Mouse (Mus musculus) limb, embryonic 14.5 days (tissue): ENCODE measurements around the gene Zfp786. TPM values are rescaled to one million over a fixed set of nuclear protein-coding genes. Genes with fewer than 3 reads are reported as not detected.
A peak's percentile ranks its signal among the peaks of the same experiment; 100 is the strongest.

Experiments
- ATAC-seq: fragments of 200-750 bp; cut with Nextera tagmentation; 2 replicates; pipeline ENCODE4 v1.8.0; 2017; ENCODE audit warnings: low read depth, moderate number of reproducible peaks, moderate TSS enrichment; ENCODE audit not compliant: low FRiP score
- DNase-seq: peaks from one replicate; pipeline ENCODE4 v3.0.0-alpha.2; 2015; ENCODE audit warnings: low spot score
- H3K27ac ChIP-seq: fragments of 300-500 bp; sonication (generic); replicated peaks from 2 replicates; pipeline ENCODE4 v1.5.1; 2014; ENCODE audit warnings: low read depth, mild to moderate bottlenecking, low read length, moderate library complexity, mixed read lengths
- H3K27me3 ChIP-seq: fragments of 300-500 bp; sonication (generic); 2 replicates; pipeline ENCODE4 v1.6.1; 2014; ENCODE audit warnings: low read length, mixed read lengths; ENCODE audit not compliant: control insufficient read depth, insufficient read depth
- H3K36me3 ChIP-seq: fragments of 300-500 bp; sonication (generic); 2 replicates; pipeline ENCODE4 v1.6.1; 2014; ENCODE audit warnings: mild to moderate bottlenecking, low read length, moderate library complexity, mixed read lengths; ENCODE audit not compliant: control insufficient read depth, insufficient read depth
- H3K4me1 ChIP-seq: fragments of 300-500 bp; sonication (generic); 2 replicates; pipeline ENCODE4 v1.6.1; 2014; ENCODE audit warnings: antibody characterized with exemption, low read length, mixed read lengths; ENCODE audit not compliant: control insufficient read depth, insufficient read depth
- H3K4me2 ChIP-seq: fragments of 300-500 bp; sonication (generic); replicated peaks from 2 replicates; pipeline ENCODE4 v1.6.1; 2014; ENCODE audit warnings: low read depth, mild to moderate bottlenecking, low read length, moderate library complexity; ENCODE audit not compliant: severe bottlenecking
- H3K4me3 ChIP-seq: fragments of 300-500 bp; sonication (generic); replicated peaks from 2 replicates; pipeline ENCODE4 v1.5.1; 2014; ENCODE audit warnings: low read length
- H3K9ac ChIP-seq: fragments of 300-500 bp; sonication (generic); 2 replicates; pipeline ENCODE4 v1.6.1; 2014; ENCODE audit warnings: mild to moderate bottlenecking, low read depth, low read length, moderate library complexity; ENCODE audit not compliant: severe bottlenecking
- H3K9me3 ChIP-seq: fragments of 300-500 bp; sonication (generic); 2 replicates; pipeline ENCODE4 v1.6.1; 2016; ENCODE audit warnings: low read length; ENCODE audit not compliant: control insufficient read depth
- POLR2A ChIP-seq: fragments of 200-500 bp; IDR thresholded peaks from 2 replicates; pipeline ENCODE4 v1.8.0; 2012; ENCODE audit warnings: inconsistent platforms, mild to moderate bottlenecking, moderate library complexity, borderline replicate concordance; ENCODE audit not compliant: insufficient read depth, insufficient read length; ENCODE audit errors: extremely low read depth
- WGBS: fragments of 180-500 bp; shearing (Covaris S2); extraction: QIAGEN DNeasy Blood & Tissue Kit; methylation state at CpG from one replicate; pipeline ENCODE4 v1.1.7; 2014; 5-methylcytosine and 5-hydroxymethylcytosine counted together
- polyA plus RNA-seq, 2 experiments: library from polyadenylated mRNA; depleted of rRNA in 1 of 2; stranded (reverse) in 1 of 2; unstranded in 1 of 2; fragments of >200 nt; fragmentation: Nextera tagmentation in 1 of 2; extraction: Ambion mirVana in 1 of 2; gene quantifications; 2 replicates each; pipeline versions ENCODE4 v1.2.1 to v1.2.3; 2012 to 2014

The Zfp786 gene
- 1.8 and 2.0 TPM in 2 replicates for polyA plus RNA-seq (2012; rRNA removed)
- 2.9 and 3.7 TPM in 2 replicates for polyA plus RNA-seq (2014; fragmentation: Nextera tagmentation; extraction: Ambion mirVana)

DNA sequence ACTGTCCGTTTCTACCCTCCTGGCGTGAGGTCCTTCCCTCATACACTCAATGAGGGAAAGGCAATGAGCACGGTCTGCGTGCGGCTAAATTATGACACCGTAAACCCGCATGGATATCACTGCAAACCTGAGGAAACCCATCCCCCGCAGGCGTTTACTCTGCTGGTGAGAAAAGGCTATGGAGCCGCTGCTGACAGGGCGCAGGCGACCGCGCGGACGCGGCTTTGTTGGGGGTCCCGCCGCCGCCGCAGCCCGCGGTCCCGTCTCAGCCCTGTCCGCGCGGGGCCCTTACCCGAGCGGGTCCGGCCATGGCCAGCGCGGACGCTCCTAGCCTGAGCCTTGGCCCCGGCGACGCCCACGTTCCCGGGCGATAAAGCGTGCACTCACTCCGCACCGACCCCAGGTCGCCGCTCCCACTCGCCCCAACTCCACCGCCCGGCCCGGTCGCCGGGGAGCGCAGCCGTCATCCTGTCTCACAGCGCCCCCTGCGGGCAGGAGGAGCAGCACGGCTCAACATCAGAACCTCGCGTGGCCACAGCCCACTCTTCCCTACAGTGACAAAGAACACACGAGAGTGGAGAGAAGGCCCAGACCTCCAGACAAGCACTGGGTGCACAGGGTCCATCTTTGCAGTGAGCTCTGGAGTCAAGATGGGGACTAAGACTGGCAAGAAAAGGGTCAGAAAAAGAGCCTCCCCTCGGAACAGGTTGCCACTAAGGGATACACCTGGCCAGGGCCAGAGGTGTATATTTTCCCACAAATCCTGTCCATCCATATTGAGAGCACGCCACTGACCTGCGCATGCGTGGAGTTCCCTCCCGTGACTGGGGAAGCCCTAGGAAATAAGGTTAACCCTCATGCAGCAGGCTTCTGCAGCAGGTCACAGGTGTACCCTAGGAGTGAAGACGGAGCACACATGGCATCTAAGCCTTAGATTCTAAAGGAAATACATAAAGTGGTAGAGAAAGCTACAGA is at the start of gene Zfp786:
Gene Zfp786, minus strand, starts transcription at position 764 of the 975 bp plus-strand sequence.
- Histone ChIP-seq H3K27me3 (no peaks in the 10 kb centered on the region), H3K36me3 (no peaks in the 10 kb centered on the region), H3K4me2 (peak within 1 kb of the TSS; percentile 55), H3K4me3 (peak within 1 kb of the TSS; percentile 82), H3K4me1 (peaks cover 8% of the 10 kb centered on the region; the same call in 1 of the 2 replicates), H3K9ac (peak within 1 kb of the TSS; percentile 88), H3K27ac (peak within 1 kb of the TSS; percentile 74), H3K9me3 (no peaks in the 10 kb centered on the region)
- TF ChIP-seq POLR2A, result peak; percentile 30; the same call in 1 of the 2 replicates
- WGBS, result 2% methylated on average over 43 of the region's 64 CpGs
- ATAC-seq, result peak; percentile 92
- peak; percentile 86 for DNase-seq

DNA sequence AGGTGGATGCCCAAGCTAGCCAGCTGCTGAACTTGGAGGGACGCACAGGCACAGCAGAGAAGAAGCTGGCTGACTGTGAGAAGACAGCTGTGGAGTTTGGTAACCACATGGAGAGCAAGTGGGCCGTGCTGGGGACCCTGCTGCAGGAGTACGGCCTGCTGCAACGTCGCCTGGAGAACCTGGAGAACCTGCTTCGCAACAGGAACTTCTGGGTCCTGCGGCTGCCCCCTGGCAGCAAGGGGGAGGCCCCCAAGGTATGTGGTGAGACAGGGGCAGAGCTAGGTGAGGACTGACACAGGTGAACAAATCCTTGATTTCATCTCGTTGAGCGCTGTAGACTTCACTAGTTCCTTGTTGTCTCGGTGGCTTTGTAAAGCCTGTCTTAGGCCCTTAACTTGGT is 49.5 kb upstream of the Zfp786 start:
- DNase-seq, result no peak
- no peak for ATAC-seq
- H3K36me3 ChIP-seq, result peaks cover 59% of the 10 kb centered on the region
- no peak overlapping the region for H3K4me2 ChIP-seq
- no peak overlapping the region for H3K4me3 ChIP-seq
- H3K27ac ChIP-seq, result no peak overlapping the region
- no peak overlapping the region for H3K9ac ChIP-seq
- no peaks in the 10 kb centered on the region for H3K27me3 ChIP-seq
- 73% methylated on average over 10 of the region's 10 CpGs for WGBS
- H3K4me1 ChIP-seq, result peaks cover 11% of the 10 kb centered on the region
- H3K9me3 ChIP-seq, result no peaks in the 10 kb centered on the region
- no peak for TF ChIP-seq POLR2A

DNA sequence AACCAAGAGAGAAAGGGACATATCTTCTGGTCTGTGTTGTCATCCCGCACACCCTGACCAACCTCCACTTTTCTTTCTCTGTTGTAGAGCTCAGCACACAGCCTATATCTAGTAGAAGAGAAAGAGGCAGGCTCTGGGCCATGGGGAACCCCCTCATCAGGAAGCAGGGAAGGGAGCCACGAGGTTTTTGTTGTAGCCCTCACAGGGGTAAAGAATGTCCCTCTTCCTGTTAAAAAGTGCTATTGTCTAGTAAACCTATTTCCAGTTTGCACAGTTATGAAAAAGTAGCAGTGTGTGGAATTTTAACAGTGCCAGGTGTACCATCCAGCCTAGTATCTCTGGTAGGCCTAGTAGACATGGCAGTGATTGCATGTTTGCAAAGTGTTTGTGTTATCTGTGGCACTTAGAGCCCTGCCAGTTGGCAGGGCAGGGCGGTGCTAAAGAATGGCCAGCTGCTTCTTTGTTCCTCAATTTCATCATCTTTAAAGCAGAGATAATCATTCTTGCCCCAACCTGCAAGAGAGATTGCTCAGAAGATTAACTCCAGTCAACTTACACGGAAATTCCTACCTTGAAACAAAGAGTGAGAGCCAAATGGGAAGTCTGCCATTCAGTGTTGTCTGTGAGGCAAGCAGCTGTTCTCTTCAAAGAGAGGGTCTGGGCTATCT is 48.5 kb upstream of the Zfp786 start:
- WGBS, result 60% methylated on average over 4 of the region's 4 CpGs
- H3K4me3 ChIP-seq, result peak overlapping the region; percentile 87
- peaks cover 50% of the 10 kb centered on the region for H3K36me3 ChIP-seq
- ATAC-seq, result no peak
- H3K27ac ChIP-seq, result no peak overlapping the region
- peaks cover 11% of the 10 kb centered on the region for H3K4me1 ChIP-seq
- H3K4me2 ChIP-seq, result peak overlapping the region; percentile 93
- peak overlapping the region; percentile 90 for H3K9ac ChIP-seq
- no peaks in the 10 kb centered on the region for H3K27me3 ChIP-seq
- H3K9me3 ChIP-seq, result no peaks in the 10 kb centered on the region
- DNase-seq, result no peak
- TF ChIP-seq POLR2A, result no peak

DNA sequence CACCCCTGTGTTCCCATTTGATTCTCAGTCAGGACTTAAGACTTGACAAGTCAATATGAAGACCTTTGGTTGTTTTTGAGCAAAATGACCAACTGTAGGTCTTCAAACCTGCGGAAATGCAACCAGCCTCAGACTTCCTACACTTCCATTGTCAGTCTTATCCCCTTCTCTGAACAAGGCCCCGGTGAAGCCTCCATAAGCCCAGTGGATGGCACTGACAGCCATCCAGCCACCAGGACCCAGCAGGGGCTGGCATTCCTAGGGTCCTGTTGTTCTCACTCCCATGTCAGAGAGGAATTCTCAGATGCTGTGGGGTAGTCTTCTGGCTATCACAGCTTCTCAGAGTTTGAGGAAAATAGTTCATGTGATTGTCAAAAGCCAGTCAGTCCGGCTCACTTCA is 47.9 kb upstream of the Zfp786 start:
- Histone ChIP-seq H3K9ac (peak overlapping the region; percentile 90), H3K27ac (peak overlapping the region; percentile 94; the same call in 1 of the 2 replicates), H3K36me3 (peaks cover 44% of the 10 kb centered on the region), H3K27me3 (no peaks in the 10 kb centered on the region), H3K4me2 (peak overlapping the region; percentile 93), H3K9me3 (no peaks in the 10 kb centered on the region), H3K4me3 (peak overlapping the region; percentile 87), H3K4me1 (peaks cover 11% of the 10 kb centered on the region)
- DNase-seq (no peak), ATAC-seq (no peak)
- WGBS, result 53% methylated on average over 3 of the region's 3 CpGs
- no peak for TF ChIP-seq POLR2A

DNA sequence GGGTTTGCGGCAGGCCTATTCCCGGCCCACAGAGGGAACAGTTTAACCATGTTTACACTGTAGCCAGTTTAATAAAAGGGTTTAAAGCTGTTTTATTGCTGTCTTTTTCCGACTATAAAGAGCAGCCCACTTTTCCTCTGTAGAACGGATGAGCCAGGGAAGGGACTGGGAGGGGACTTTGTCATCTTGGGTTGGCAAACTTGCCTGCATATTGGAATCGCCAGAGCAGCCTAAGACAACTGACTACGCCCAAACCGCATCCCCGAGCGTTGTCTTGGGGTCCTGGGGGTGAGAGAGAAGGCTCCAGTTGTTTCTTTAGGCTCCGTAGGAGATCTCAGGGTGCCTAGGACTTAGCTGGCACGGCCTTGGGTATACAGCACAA is 47.5 kb upstream of the Zfp786 start:
- Histone ChIP-seq H3K27ac (peak overlapping the region; percentile 94), H3K4me3 (peak overlapping the region; percentile 87), H3K4me2 (peak overlapping the region; percentile 93), H3K9ac (peak overlapping the region; percentile 90), H3K4me1 (peaks cover 11% of the 10 kb centered on the region), H3K9me3 (no peaks in the 10 kb centered on the region), H3K36me3 (peaks cover 39% of the 10 kb centered on the region), H3K27me3 (no peaks in the 10 kb centered on the region)
- TF ChIP-seq POLR2A, result no peak
- DNase-seq (peak; percentile 15), ATAC-seq (no peak)
- under 1% methylated on average over 11 of the region's 11 CpGs for WGBS
